Mouse (Mus musculus) stomach, embryonic 16.5 days (tissue): ENCODE measurements around the gene Chd1. TPM values are rescaled to one million over a fixed set of nuclear protein-coding genes. Genes with fewer than 3 reads are reported as not detected.

Experiments
- ATAC-seq: fragments of 200-750 bp; cut with Nextera tagmentation; 2 replicates; pipeline ENCODE4 v1.8.0; 2017; ENCODE audit warnings: moderate number of reproducible peaks, moderate TSS enrichment; ENCODE audit not compliant: insufficient read depth, low FRiP score
- H3K27ac ChIP-seq: fragments of 300-500 bp; sonication (generic); 2 replicates; pipeline ENCODE4 v1.5.1; 2014; ENCODE audit warnings: low read length
- H3K27me3 ChIP-seq: fragments of 300-500 bp; sonication (generic); 2 replicates; pipeline ENCODE4 v1.6.1; 2014; ENCODE audit warnings: low read length, control low read depth, mixed read lengths; ENCODE audit not compliant: control insufficient read depth, insufficient read depth
- H3K36me3 ChIP-seq: fragments of 300-500 bp; sonication (generic); 2 replicates; pipeline ENCODE4 v1.6.1; 2014; ENCODE audit warnings: low read length; ENCODE audit not compliant: control insufficient read depth, insufficient read depth
- H3K4me1 ChIP-seq: fragments of 300-500 bp; sonication (generic); 2 replicates; pipeline ENCODE4 v1.6.1; 2014; ENCODE audit warnings: low read length, control low read depth, mixed read lengths; ENCODE audit not compliant: control insufficient read depth, insufficient read depth
- H3K4me2 ChIP-seq: fragments of 300-500 bp; sonication (generic); 2 replicates; pipeline ENCODE4 v1.6.1; 2014; ENCODE audit warnings: low read depth, low read length, mixed read lengths
- H3K4me3 ChIP-seq: fragments of 300-500 bp; sonication (generic); replicated peaks from 2 replicates; pipeline ENCODE4 v1.5.1; 2014; ENCODE audit warnings: mild to moderate bottlenecking, low read length
- H3K9ac ChIP-seq: fragments of 300-500 bp; sonication (generic); 2 replicates; pipeline ENCODE4 v1.6.1; 2014; ENCODE audit warnings: low read length
- H3K9me3 ChIP-seq: fragments of 300-500 bp; sonication (generic); replicated peaks from 2 replicates; pipeline ENCODE4 v1.6.1; 2016; ENCODE audit warnings: low read length, control low read depth; ENCODE audit not compliant: control insufficient read depth
- WGBS: fragments of 180-500 bp; shearing (Covaris S2); extraction: QIAGEN DNeasy Blood & Tissue Kit; methylation state at CpG from one replicate; pipeline ENCODE4 v1.1.7; 2014; 5-methylcytosine and 5-hydroxymethylcytosine counted together
- polyA plus RNA-seq: library from polyadenylated mRNA; unstranded; fragments of >200 nt; fragmentation: Nextera tagmentation; extraction: Ambion mirVana; gene quantifications from 2 replicates; pipeline ENCODE4 v1.2.1, GENCODE M21; 2015

Gene Chd1
- polyA plus RNA-seq, 1 experiment from 2014 or later: 14.6 TPM

DNA sequence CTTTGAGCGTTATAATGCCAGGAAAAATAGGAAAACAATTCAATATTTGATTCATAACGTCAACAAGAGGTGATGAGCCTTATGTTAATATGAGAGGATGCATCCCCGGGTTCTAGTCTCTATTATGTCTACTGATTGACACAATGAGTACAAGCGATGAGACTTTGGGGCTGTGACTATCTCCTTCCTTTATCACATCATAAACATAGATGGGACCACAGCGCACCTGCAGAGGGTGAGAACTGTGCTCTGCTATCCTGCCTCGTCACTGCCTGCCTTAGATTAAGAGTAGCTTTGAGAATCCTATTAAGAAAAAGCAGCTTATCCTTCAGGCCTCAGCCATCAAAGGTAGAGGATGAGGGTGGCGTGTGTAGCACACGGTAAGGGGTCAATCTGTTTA, 85.9 kb downstream of the Chd1 start:
- Histone ChIP-seq H3K4me3 (no peak overlapping the region), H3K9me3 (no peaks in the 10 kb centered on the region), H3K4me1 (no peaks in the 10 kb centered on the region), H3K9ac (no peak overlapping the region), H3K27ac (no peak overlapping the region), H3K27me3 (no peaks in the 10 kb centered on the region), H3K4me2 (no peak overlapping the region), H3K36me3 (no peaks in the 10 kb centered on the region)
- ATAC-seq: no peak
- 89% methylated on average over 8 of the region's 8 CpGs for WGBS

DNA sequence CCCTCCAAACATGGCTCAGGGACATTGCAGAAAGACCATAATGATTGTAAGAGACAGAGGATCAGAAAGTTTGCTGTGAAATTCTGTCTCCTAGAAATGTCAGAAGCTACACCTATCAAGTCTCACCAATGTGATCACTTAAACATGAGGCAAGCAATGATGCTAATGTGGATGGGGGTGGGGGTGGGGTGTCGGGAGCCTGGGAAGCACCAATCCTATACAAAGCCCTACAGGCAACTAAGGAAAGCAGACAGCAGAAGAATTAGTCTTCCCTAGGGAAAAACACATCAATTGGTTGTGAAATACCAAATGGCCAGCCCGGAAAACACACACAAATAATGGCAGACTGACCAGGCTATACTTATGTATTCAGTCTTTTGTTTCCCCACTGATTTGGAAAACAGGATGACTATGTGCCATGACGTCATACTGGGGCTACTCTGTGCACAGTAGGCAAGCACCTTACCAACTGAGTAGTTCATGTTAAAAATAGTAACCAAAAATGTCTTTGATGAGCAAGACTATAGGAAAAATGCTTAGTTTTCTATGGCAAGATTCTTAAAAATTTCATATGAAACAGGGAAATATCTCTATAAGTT, 94.5 kb downstream of the Chd1 start:
- Histone ChIP-seq H3K36me3 (no peaks in the 10 kb centered on the region), H3K27ac (no peak overlapping the region), H3K9ac (no peak overlapping the region), H3K9me3 (no peaks in the 10 kb centered on the region), H3K27me3 (no peaks in the 10 kb centered on the region), H3K4me3 (no peak overlapping the region), H3K4me1 (no peaks in the 10 kb centered on the region), H3K4me2 (no peak overlapping the region)
- 76% methylated on average over 3 of the region's 3 CpGs for WGBS
- ATAC-seq: no peak

DNA sequence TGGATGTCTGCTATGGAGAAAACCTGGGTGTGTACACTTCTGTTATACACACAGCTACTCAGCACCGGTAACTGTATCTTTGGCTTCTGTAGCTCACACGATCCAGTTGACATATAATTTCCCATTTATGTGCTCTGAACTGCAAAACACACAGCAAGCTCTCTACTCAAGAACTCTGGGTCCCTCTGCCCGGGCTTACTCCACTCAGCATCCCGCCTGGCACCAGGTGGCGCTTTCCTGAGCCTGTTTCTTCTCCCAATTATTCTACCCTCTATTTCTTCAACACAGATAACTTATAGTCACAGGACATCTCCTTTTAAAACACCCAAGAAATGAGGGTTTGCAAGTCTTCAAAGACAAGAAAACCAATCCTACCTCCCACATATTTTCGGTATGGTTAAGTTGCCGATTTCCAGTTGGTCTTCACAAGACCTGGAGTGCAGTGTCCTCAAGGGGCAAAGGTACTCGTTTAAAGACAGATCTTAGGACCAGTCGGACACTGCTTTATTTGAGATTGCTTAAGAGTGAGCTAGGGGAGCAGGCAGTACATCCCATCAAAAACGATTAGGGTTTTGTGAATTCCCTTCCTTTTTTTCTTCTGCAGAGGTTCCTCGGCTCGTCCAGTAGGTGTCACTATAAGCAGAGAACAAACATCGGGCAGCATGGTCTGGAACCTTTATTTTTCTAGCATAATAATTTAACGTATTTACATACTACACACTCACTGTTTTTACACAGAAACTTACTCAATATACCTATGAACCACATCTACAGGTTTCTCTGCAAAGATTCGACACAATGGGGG, 99.4 kb downstream of the Chd1 start:
- Histone ChIP-seq H3K4me2 (no peak overlapping the region), H3K36me3 (peaks cover 10% of the 10 kb centered on the region; the same call in 1 of the 2 replicates), H3K4me3 (no peak overlapping the region), H3K9me3 (no peaks in the 10 kb centered on the region), H3K4me1 (peaks cover 15% of the 10 kb centered on the region), H3K9ac (no peak overlapping the region), H3K27me3 (no peaks in the 10 kb centered on the region), H3K27ac (no peak overlapping the region)
- ATAC-seq: no peak
- 48% methylated on average over 15 of the region's 15 CpGs for WGBS

DNA sequence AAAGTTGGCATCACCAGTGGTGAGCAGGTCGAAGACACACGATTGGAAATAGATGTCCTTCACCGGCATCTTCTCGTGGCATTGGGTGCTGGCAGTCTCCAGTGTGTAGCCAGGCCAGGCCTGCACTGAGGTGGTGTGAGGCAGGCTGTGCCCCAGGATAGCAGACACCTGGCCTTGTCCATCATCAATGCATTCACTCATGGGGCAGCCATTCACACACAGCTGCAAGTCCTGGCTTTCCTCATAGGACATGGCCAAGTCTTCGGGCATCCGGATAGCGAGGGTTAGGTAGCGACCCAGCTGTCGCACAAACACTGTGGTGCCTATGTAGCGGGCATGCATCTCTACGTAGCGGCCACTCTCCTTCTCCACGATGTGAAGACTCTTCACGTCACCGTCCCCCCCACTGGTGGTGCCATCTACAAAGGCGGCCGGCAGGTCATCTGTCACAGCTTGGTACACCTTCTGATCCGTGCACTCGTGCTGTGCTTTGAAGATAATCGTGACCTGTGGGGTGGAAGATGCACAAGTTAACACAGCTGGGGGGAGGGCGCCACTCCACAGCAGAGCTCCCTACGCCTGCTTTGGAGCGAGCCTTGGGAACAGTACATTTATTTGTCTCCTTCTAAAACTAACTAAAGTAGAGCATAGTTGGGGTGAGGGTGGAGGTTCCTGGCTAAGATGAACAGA, 102.7 kb downstream of the Chd1 start:
- H3K4me1 ChIP-seq: peaks cover 38% of the 10 kb centered on the region
- H3K27me3 ChIP-seq: no peaks in the 10 kb centered on the region
- 82% methylated on average over 23 of the region's 23 CpGs for WGBS
- no peak for ATAC-seq
- no peak overlapping the region for H3K9ac ChIP-seq
- H3K36me3 ChIP-seq: peaks cover 10% of the 10 kb centered on the region; the same call in 1 of the 2 replicates
- H3K27ac ChIP-seq: no peak overlapping the region
- no peak overlapping the region for H3K4me2 ChIP-seq
- H3K4me3 ChIP-seq: no peak overlapping the region
- no peaks in the 10 kb centered on the region for H3K9me3 ChIP-seq

DNA sequence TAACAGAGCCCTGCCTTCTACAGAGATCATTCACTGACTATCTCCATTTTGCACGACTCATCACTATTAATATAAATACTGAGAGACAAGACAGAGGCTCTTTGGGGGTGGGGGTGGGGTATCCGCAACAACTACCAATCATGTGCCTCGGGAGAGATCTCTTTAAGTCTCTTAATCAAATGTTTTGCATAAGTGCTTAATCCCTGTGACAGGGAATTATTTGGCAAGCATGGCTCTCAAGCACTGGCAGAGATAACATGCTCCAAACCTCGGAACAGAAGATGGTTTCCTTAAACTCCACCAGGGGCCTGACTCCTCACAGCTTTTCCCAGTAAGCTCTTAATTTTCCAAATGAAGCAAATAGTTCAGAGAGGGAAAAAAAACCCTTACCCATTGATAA, 103.2 kb downstream of the Chd1 start:
- peaks cover 43% of the 10 kb centered on the region for H3K4me1 ChIP-seq
- 37% methylated on average over 4 of the region's 4 CpGs for WGBS
- no peak; the same call in 1 of the 2 replicates for ATAC-seq
- no peaks in the 10 kb centered on the region for H3K9me3 ChIP-seq
- H3K27me3 ChIP-seq: no peaks in the 10 kb centered on the region
- no peak overlapping the region; the same call in 1 of the 2 replicates for H3K9ac ChIP-seq
- no peak overlapping the region for H3K4me2 ChIP-seq
- H3K36me3 ChIP-seq: peaks cover 10% of the 10 kb centered on the region; the same call in 1 of the 2 replicates
- no peak overlapping the region for H3K4me3 ChIP-seq
- peak overlapping the region; percentile 80; the same call in 1 of the 2 replicates for H3K27ac ChIP-seq

GRCm38 (mm10) chr17:15808468-15809374, 104.0 kb downstream of the Chd1 start:
- no peaks in the 10 kb centered on the region for H3K9me3 ChIP-seq
- peak overlapping the region; percentile 47 for H3K9ac ChIP-seq
- H3K4me3 ChIP-seq: no peak overlapping the region
- peak overlapping the region; percentile 20; the same call in 1 of the 2 replicates for H3K4me2 ChIP-seq
- peak overlapping the region; percentile 80 for H3K27ac ChIP-seq
- no peaks in the 10 kb centered on the region for H3K27me3 ChIP-seq
- peaks cover 10% of the 10 kb centered on the region; the same call in 1 of the 2 replicates for H3K36me3 ChIP-seq
- no peak for ATAC-seq
- 22% methylated on average over 10 of the region's 10 CpGs for WGBS
- peaks cover 49% of the 10 kb centered on the region for H3K4me1 ChIP-seq

DNA sequence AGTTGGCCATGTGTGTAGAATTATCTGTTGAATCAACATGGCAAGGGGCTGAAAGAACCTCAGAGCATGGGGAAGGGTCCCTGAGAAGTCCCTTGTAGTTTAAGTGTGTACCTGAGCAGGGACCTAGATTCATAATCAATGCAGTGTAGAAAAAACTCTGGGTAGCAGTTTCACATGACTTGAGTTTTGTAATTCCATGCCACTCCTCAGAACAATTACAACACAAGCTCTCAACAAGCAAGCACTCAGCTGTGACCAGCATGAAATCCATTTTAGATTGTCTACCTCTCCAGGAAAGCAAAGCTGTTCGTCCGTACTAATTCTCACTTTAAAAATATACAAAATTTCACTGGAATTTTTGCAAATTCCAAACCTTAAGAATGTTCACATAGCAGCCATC, 105.2 kb downstream of the Chd1 start:
- Histone ChIP-seq H3K4me1 (peaks cover 62% of the 10 kb centered on the region), H3K27me3 (no peaks in the 10 kb centered on the region)
- 68% methylated on average over 2 of the region's 2 CpGs for WGBS

GRCm38 (mm10) chr17:15812136-15812778, 107.5 kb downstream of the Chd1 start:
- Histone ChIP-seq H3K4me1 (peaks cover 75% of the 10 kb centered on the region), H3K27ac (peak overlapping the region; percentile 86), H3K9ac (peak overlapping the region; percentile 8; the same call in 1 of the 2 replicates), H3K9me3 (no peaks in the 10 kb centered on the region), H3K27me3 (no peaks in the 10 kb centered on the region), H3K4me2 (peak overlapping the region; percentile 20), H3K4me3 (no peak overlapping the region), H3K36me3 (0 out of 2 replicates have a peak, but pooled peaks cover 8% of the 10 kb centered on the region)
- no peak for ATAC-seq
- WGBS: 71% methylated on average over 13 of the region's 13 CpGs

More for the DNA sequence above, 105.2 kb downstream of the Chd1 start:
- peak overlapping the region; percentile 80; the same call in 1 of the 2 replicates for H3K27ac ChIP-seq
- H3K36me3 ChIP-seq: peaks cover 10% of the 10 kb centered on the region; the same call in 1 of the 2 replicates
- H3K9me3 ChIP-seq: no peaks in the 10 kb centered on the region
- H3K9ac ChIP-seq: no peak overlapping the region
- H3K4me2 ChIP-seq: peak overlapping the region; percentile 14; the same call in 1 of the 2 replicates
- no peak overlapping the region for H3K4me3 ChIP-seq
- no peak for ATAC-seq
